Mouse (Mus musculus) megakaryocyte progenitor cell, adult 5-6 weeks (primary cell): ENCODE measurements at regions not wholly inside any gene's neighbourhood (a gene's known extent, or its start where the extent isn't known, plus 50 kb on each side); places are given as distances from the start of the nearest gene placed in this dataset.

Source experiments
- ATAC-seq: replicated peaks from 2 replicates; pipeline ENCODE4 v1.8.0; 2016; ENCODE audit warnings: mild to moderate bottlenecking, moderate TSS enrichment, inconsistent platforms; ENCODE audit not compliant: poor library complexity

- ATAC-seq: no peak
These were observed 596.2 kb downstream of the Gm19410 start for GRCm38 (mm10) chr8:36361818-36362217.

- ATAC-seq: no peak
These were observed 597.7 kb downstream of the Gm19410 start for GRCm38 (mm10) chr8:36363291-36363690.

- no peak for ATAC-seq
These were observed 599.1 kb downstream of the Gm19410 start for GRCm38 (mm10) chr8:36364567-36365231.

GRCm38 (mm10) chr8:36365945-36366344 is 600.4 kb downstream of the Gm19410 start:
- ATAC-seq: no peak

GRCm38 (mm10) chr8:36376579-36377350 is 611.2 kb downstream of the Gm19410 start:
- ATAC-seq: no peak

- no peak for ATAC-seq
These were observed 598.9 kb upstream of the AI429214 start for GRCm38 (mm10) chr8:36394487-36394886.

GRCm38 (mm10) chr8:36396493-36396892 is 596.9 kb upstream of the AI429214 start:
- no peak for ATAC-seq

- no peak for ATAC-seq
These were observed 586.7 kb upstream of the AI429214 start for GRCm38 (mm10) chr8:36406706-36407105.
